Mouse (Mus musculus): ENCODE data around the gene Gm10717.
"Not testable (repeated sequence)": the region's sequence is repeated elsewhere in the genome, so short reads cannot be mapped to it uniquely, and the experiment has no call there.

The Gm10717 gene

DNA sequence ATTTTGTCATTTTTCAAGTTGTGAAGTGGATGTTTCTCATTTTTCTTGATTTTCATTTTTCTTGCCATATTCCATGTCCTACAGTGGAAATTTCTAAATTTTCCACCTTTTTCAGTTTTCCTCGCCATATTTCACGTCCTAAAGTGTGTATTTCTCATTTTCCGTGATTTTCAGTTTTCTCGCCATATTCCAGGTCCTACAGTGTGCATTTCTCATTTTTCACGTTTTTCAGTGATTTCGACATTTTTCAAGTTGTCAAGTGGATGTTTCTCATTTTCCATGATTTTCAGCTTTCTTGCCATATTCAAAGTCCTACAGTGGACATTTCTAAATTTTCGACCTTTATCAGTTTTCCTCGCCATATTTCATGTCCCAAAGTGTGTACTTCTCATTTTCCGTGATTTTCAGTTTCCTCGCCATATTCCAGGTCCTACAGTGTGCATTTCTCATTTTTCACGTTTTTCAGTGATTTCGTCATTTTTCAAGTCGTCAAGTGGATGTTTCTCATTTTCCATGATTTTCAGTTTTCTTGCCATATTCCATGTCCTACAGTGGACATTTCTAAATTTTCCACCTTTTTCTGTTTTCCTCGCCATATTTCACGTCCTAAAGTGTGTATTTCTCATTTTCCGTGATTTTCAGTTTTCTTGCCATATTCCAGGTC, 1.1 kb upstream of the Gm10717 start:
- DNase-seq (ENCODE audit: low read depth, low spot score) = not testable (repeated sequence)

- DNase-seq (ENCODE audit: low read depth, low spot score) = not testable (repeated sequence)
These were observed 436 bp downstream of the Gm10717 start for GRCm38 (mm10) chr9:3025653-3026052.

GRCm38 (mm10) chr9:3026136-3026535, 919 bp downstream of the Gm10717 start:
- DNase-seq (ENCODE audit: low read depth, low spot score) = not testable (repeated sequence)

- DNase-seq (ENCODE audit: low read depth, low spot score) = not testable (repeated sequence)
These were observed 1.5 kb downstream of the Gm10717 start for GRCm38 (mm10) chr9:3026741-3027140.

- DNase-seq (ENCODE audit: low read depth, low spot score) = peak; percentile 47
These were observed 2.0 kb downstream of the Gm10717 start for GRCm38 (mm10) chr9:3027200-3027599.

GRCm38 (mm10) chr9:3029276-3030000, 4.2 kb downstream of the Gm10717 start:
- DNase-seq (ENCODE audit: low read depth, low spot score) = not testable (repeated sequence)

GRCm38 (mm10) chr9:3030677-3031318, 5.6 kb downstream of the Gm10717 start:
- DNase-seq (ENCODE audit: low read depth, low spot score) = peak; percentile 80

DNA sequence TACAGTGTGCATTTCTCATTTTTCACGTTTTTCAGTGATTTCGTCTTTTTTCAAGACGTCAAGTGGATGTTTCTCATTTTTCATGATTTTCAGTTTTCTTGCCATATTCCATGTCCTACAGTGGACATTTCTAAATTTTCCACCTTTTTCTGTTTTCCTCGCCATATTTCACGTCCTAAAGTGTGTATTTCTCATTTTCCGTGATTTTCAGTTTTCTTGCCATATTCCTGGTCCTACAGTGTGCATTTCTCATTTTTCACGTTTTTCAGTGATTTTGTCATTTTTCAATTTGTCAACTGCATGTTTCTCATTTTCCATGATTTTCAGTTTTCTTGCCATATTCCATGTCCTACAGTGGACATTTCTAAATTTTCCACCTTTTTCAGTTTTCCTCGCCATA, 9.1 kb downstream of the Gm10717 start, which contains the start of gene Gm17535:
Gene Gm17535 (plus strand): TSS at position 301 of the 400 bp plus-strand sequence.
- not testable (repeated sequence) for DNase-seq (ENCODE audit: low read depth, low spot score)

DNA sequence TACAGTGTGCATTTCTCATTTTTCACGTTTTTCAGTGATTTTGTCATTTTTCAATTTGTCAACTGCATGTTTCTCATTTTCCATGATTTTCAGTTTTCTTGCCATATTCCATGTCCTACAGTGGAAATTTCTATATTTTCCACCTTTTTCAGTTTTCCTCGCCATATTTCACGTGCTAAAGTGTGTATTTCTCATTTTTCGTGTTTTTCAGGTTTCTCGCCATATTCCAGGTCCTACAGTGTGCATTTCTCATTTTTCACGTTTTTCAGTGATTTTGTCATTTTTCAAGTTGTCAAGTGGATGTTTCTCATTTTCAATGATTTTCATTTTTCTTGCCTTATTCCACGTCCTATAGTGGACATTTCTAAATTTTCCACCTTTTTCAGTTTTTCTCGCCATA, 11.4 kb downstream of the Gm10717 start, which contains the start of gene Gm10715:
Gene Gm10715 (plus strand): TSS at position 301 of the 400 bp plus-strand sequence.
- DNase-seq (ENCODE audit: low read depth, low spot score) = not testable (repeated sequence)

GRCm38 (mm10) chr9:3038161-3038560, 12.9 kb downstream of the Gm10717 start:
- peak; percentile 12 for DNase-seq (ENCODE audit: low read depth, low spot score)
